Mouse (Mus musculus) embryonic stem cell, embryonic (primary cell): ENCODE data around the gene Ttll8.

Experiments
- CTCF ChIA-PET, 4 experiments: fragments of 300-600 bp in 2 of 4; fragments of 350-600 bp in 2 of 4; sonication (Branson Sonifier 250); formaldehyde crosslinking; loops; one replicate each; lab custom pipeline; 2022; ENCODE audit warnings: inconsistent platforms in 2 of 4; lab: Charles Lee
- POLR2A ChIA-PET, 4 experiments: fragments of 300-600 bp in 2 of 4; fragments of 350-600 bp in 2 of 4; sonication (Branson Sonifier 250); formaldehyde crosslinking; loops; one replicate each; lab custom pipeline; 2022; ENCODE audit warnings: antibody characterized with exemption in 4 of 4, inconsistent platforms in 1 of 4; lab: Charles Lee

The Ttll8 gene

GRCm38 (mm10) chr15:88937291-88937650 is 16.9 kb downstream of the Ttll8 start:
- ChIA-PET CTCF (interaction anchor here in 1 of 4 experiments (1.6 kb wide), 1 partner anchor 16 kb away, joined by 5 read pairs; no protein-coding TSS in a partner anchor), POLR2A (interaction anchor here in 2 of 4 experiments (0.8 to 2.2 kb wide), 3 partner anchors 34 to 229 kb away, joined by 3 to 6 read pairs (median 3); no protein-coding TSS in a partner anchor)

GRCm38 (mm10) chr15:88936619-88937290 is 17.5 kb downstream of the Ttll8 start:
- ChIA-PET CTCF (interaction anchor here in 1 of 4 experiments (1.6 kb wide), 1 partner anchor 15 kb away, joined by 5 read pairs; no protein-coding TSS in a partner anchor), POLR2A (interaction anchor here in 2 of 4 experiments (0.8 to 2.2 kb wide), 3 partner anchors 33 to 228 kb away, joined by 3 to 6 read pairs (median 3); no protein-coding TSS in a partner anchor)

- POLR2A ChIA-PET = interaction anchor here in 2 of 4 experiments (0.6 to 2.1 kb wide), 2 partner anchors 28 to 144 kb away, joined by 4 to 6 read pairs; no protein-coding TSS in a partner anchor
- CTCF ChIA-PET = interaction anchor here in 1 of 4 experiments (2.0 kb wide), 1 partner anchor 12 kb away, joined by 7 read pairs; no protein-coding TSS in a partner anchor
These were observed 20.1 kb downstream of the Ttll8 start for GRCm38 (mm10) chr15:88934141-88934540.

GRCm38 (mm10) chr15:88932667-88933066 is 21.6 kb downstream of the Ttll8 start:
- POLR2A ChIA-PET = interaction anchor here in 2 of 4 experiments (0.5 to 2.1 kb wide), 3 partner anchors 27 to 46 kb away, joined by 3 to 6 read pairs (median 3); no protein-coding TSS in a partner anchor
- CTCF ChIA-PET = interaction anchor here in 2 of 4 experiments (1.1 to 2.0 kb wide), 2 partner anchors 11 kb away, joined by 3 to 7 read pairs; no protein-coding TSS in a partner anchor

GRCm38 (mm10) chr15:88921992-88922310 is 32.3 kb downstream of the Ttll8 start:
- POLR2A ChIA-PET = interaction anchor here (0.5 to 5.0 kb wide), 32 partner anchors 16 to 255 kb away, joined by 3 to 83 read pairs (median 5); partner anchors contain the start of genes Pim3 (in 3 of the 4), Alg12 (in 1 of the 4) and Creld2 (in 1 of the 4)
- CTCF ChIA-PET = interaction anchor here (0.5 to 3.0 kb wide), 65 partner anchors 8 to 393 kb away, joined by 3 to 35 read pairs (median 3); partner anchors contain the start of genes Alg12 (in 1 of the 4), Creld2 (in 1 of the 4), Hdac10 (in 1 of the 4) and Panx2 (in 1 of the 4)

- POLR2A ChIA-PET = interaction anchor here (0.5 to 5.0 kb wide), 38 partner anchors 15 to 387 kb away, joined by 3 to 83 read pairs (median 5); partner anchors contain the start of genes Pim3 (in 3 of the 4), Alg12 (in 1 of the 4) and Creld2 (in 1 of the 4)
- CTCF ChIA-PET = interaction anchor here (0.5 to 3.0 kb wide), 73 partner anchors 8 to 555 kb away, joined by 3 to 35 read pairs (median 3); partner anchors contain the start of genes Alg12 (in 1 of the 4), Creld2 (in 1 of the 4), Hdac10 (in 1 of the 4) and Panx2 (in 1 of the 4)
These were observed 32.9 kb downstream of the Ttll8 start for GRCm38 (mm10) chr15:88921131-88921991.

- ChIA-PET CTCF (interaction anchor here in 2 of 4 experiments (0.7 to 3.0 kb wide), 4 partner anchors 44 to 93 kb away, joined by 3 to 30 read pairs (median 4); no protein-coding TSS in a partner anchor), POLR2A (interaction anchor here (0.6 to 5.0 kb wide), 17 partner anchors 8 to 92 kb away, joined by 3 to 83 read pairs (median 7); no protein-coding TSS in a partner anchor)
These were observed 34.2 kb downstream of the Ttll8 start for GRCm38 (mm10) chr15:88920065-88920464.

- ChIA-PET CTCF (interaction anchor here (0.7 to 2.1 kb wide), 8 partner anchors 11 to 92 kb away, joined by 3 to 6 read pairs (median 4); no protein-coding TSS in a partner anchor), POLR2A (interaction anchor here in 3 of 4 experiments (0.6 to 5.0 kb wide), 17 partner anchors 13 to 211 kb away, joined by 3 to 83 read pairs (median 5); no protein-coding TSS in a partner anchor)
These were observed 34.9 kb downstream of the Ttll8 start for GRCm38 (mm10) chr15:88919328-88919727.

GRCm38 (mm10) chr15:88917126-88917525 is 37.1 kb downstream of the Ttll8 start:
- POLR2A ChIA-PET = interaction anchor here (0.6 to 5.5 kb wide), 25 partner anchors 9 to 208 kb away, joined by 3 to 99 read pairs (median 6); partner anchors contain the start of gene Pim3 (in 2 of the 4)
- CTCF ChIA-PET = interaction anchor here in 2 of 4 experiments (1.0 to 2.8 kb wide), 5 partner anchors 11 to 88 kb away, joined by 3 to 9 read pairs (median 4); no protein-coding TSS in a partner anchor

GRCm38 (mm10) chr15:88916366-88916765 is 37.9 kb downstream of the Ttll8 start:
- ChIA-PET POLR2A (interaction anchor here (0.9 to 5.5 kb wide), 28 partner anchors 10 to 208 kb away, joined by 3 to 99 read pairs (median 6); partner anchors contain the start of gene Pim3 (in 2 of the 4)), CTCF (interaction anchor here in 3 of 4 experiments (0.5 to 2.8 kb wide), 10 partner anchors 10 to 399 kb away, joined by 3 to 11 read pairs (median 5); partner anchors contain the start of genes Hdac10 (in 1 of the 3) and Sbf1 (in 1 of the 3))

GRCm38 (mm10) chr15:88915046-88915445 is 39.2 kb downstream of the Ttll8 start:
- ChIA-PET CTCF (interaction anchor here in 2 of 4 experiments (1.0 to 3.2 kb wide), 8 partner anchors 11 to 87 kb away, joined by 3 to 19 read pairs (median 4); no protein-coding TSS in a partner anchor), POLR2A (interaction anchor here (0.5 to 5.5 kb wide), 36 partner anchors 9 to 231 kb away, joined by 3 to 99 read pairs (median 5); partner anchors contain the start of genes Pim3 (in 3 of the 4) and Zbed4 (in 1 of the 4))

GRCm38 (mm10) chr15:88906347-88906746 is 47.9 kb downstream of the Ttll8 start:
- POLR2A ChIA-PET = interaction anchor here (0.6 to 8.3 kb wide), 90 partner anchors 8 to 523 kb away, joined by 3 to 305 read pairs (median 5); partner anchors contain the start of genes Pim3 (in 4 of the 4), Hdac10 (in 2 of the 4), Alg12 (in 1 of the 4) and C730034F03Rik (in 1 of the 4)

GRCm38 (mm10) chr15:88904056-88904811 is 50.0 kb downstream of the Ttll8 start:
- ChIA-PET POLR2A (interaction anchor here (0.6 to 8.3 kb wide), 52 partner anchors 10 to 292 kb away, joined by 3 to 305 read pairs (median 6); partner anchors contain the start of genes Pim3 (in 3 of the 4), Alg12 (in 1 of the 4) and Dennd6b (in 1 of the 4)), CTCF (interaction anchor here (0.5 to 4.3 kb wide), 24 partner anchors 9 to 95 kb away, joined by 3 to 30 read pairs (median 5); partner anchors contain the start of gene Mov10l1 (in 1 of the 4))

More at GRCm38 (mm10) chr15:88906347-88906746, 47.9 kb downstream of the Ttll8 start:
- CTCF ChIA-PET = interaction anchor here (0.8 to 2.0 kb wide), 16 partner anchors 10 to 305 kb away, joined by 3 to 11 read pairs (median 5); partner anchors contain the start of gene Ppp6r2 (in 1 of the 4)

- ChIA-PET CTCF (interaction anchor here (0.5 to 4.3 kb wide), 46 partner anchors 8 to 412 kb away, joined by 3 to 30 read pairs (median 4); partner anchors contain the start of genes Mov10l1 (in 1 of the 4) and Sbf1 (in 1 of the 4)), POLR2A (interaction anchor here in 3 of 4 experiments (0.5 to 8.3 kb wide), 58 partner anchors 10 to 1352 kb away, joined by 3 to 305 read pairs (median 6); partner anchors contain the start of genes Pim3 (in 3 of the 3), Alg12 (in 2 of the 3), Zbed4 (in 2 of the 3) and Creld2 (in 1 of the 3))
These were observed 51.1 kb downstream of the Ttll8 start for GRCm38 (mm10) chr15:88903086-88903485.
